Mouse (Mus musculus) limb, embryonic 13.5 days (tissue): ENCODE results near the gene Ctnna3. TPM values are rescaled to one million over a fixed set of nuclear protein-coding genes. Genes with fewer than 3 reads are reported as not detected.
A peak's percentile ranks its signal among the peaks of the same experiment; 100 is the strongest.

Source experiments
- ATAC-seq: fragments of 200-750 bp; cut with Nextera tagmentation; 2 replicates; pipeline ENCODE4 v1.8.0; 2017; ENCODE audit warnings: low read depth, moderate number of reproducible peaks, moderate TSS enrichment; ENCODE audit not compliant: low FRiP score
- H3K27ac ChIP-seq: fragments of 300-500 bp; sonication (generic); 2 replicates; pipeline ENCODE4 v1.5.1; 2015; ENCODE audit warnings: inconsistent platforms, mild to moderate bottlenecking, moderate library complexity
- H3K27me3 ChIP-seq: fragments of 300-500 bp; sonication (generic); 2 replicates; pipeline ENCODE4 v1.6.1; 2015; ENCODE audit warnings: mild to moderate bottlenecking, inconsistent platforms
- H3K36me3 ChIP-seq: fragments of 300-500 bp; sonication (generic); 2 replicates; pipeline ENCODE4 v1.6.1; 2015; ENCODE audit warnings: inconsistent platforms, mild to moderate bottlenecking, moderate library complexity
- H3K4me1 ChIP-seq: fragments of 300-500 bp; sonication (generic); 2 replicates; pipeline ENCODE4 v1.6.1; 2015; ENCODE audit warnings: inconsistent platforms
- H3K4me2 ChIP-seq: fragments of 300-500 bp; sonication (generic); replicated peaks from 2 replicates; pipeline ENCODE4 v1.6.1; 2015; ENCODE audit warnings: inconsistent platforms, mild to moderate bottlenecking, moderate library complexity
- H3K4me3 ChIP-seq: fragments of 300-500 bp; sonication (generic); 2 replicates; pipeline ENCODE4 v1.5.1; 2015; ENCODE audit warnings: moderate library complexity, mild to moderate bottlenecking, inconsistent platforms
- H3K9ac ChIP-seq: fragments of 300-500 bp; sonication (generic); 2 replicates; pipeline ENCODE4 v1.6.1; 2015; ENCODE audit warnings: mild to moderate bottlenecking, inconsistent platforms
- H3K9me3 ChIP-seq: fragments of 300-500 bp; sonication (generic); 2 replicates; pipeline ENCODE4 v1.6.1; 2016; ENCODE audit warnings: inconsistent platforms
- WGBS: fragments of 180-500 bp; shearing (Covaris S2); methylation state at CpG from one replicate; pipeline ENCODE4 v1.1.7; 2015; 5-methylcytosine and 5-hydroxymethylcytosine counted together
- polyA plus RNA-seq: library from polyadenylated mRNA; unstranded; fragments of >200 nt; fragmentation: Nextera tagmentation; extraction: Ambion mirVana; gene quantifications from 2 replicates; pipeline ENCODE4 v1.2.1, GENCODE M21; 2015

Ctnna3 gene
- polyA plus RNA-seq, 1 experiment from 2014 or later: 0.75 TPM

- Histone ChIP-seq H3K27me3 (peaks cover 63% of the 10 kb centered on the region), H3K27ac (no peak overlapping the region), H3K36me3 (no peaks in the 10 kb centered on the region), H3K4me3 (no peak overlapping the region), H3K4me2 (peak overlapping the region; percentile 72), H3K9me3 (no peaks in the 10 kb centered on the region), H3K4me1 (peaks cover 14% of the 10 kb centered on the region), H3K9ac (no peak overlapping the region)
- ATAC-seq: no peak
- 23% methylated on average over 19 of the region's 19 CpGs for WGBS
Observed at GRCm38 (mm10) chr10:64088774-64089460, 659.0 kb downstream of the Ctnna3 start.

- peak; percentile 86 for ATAC-seq
- no peak within 1 kb of the TSS for H3K9ac ChIP-seq
Observed at GRCm38 (mm10) chr10:64089680-64090460, 660.0 kb downstream of the Ctnna3 start, which contains the start of gene Lrrtm3. Gene Lrrtm3, minus strand, starts transcription at chr10:64090277.

GRCm38 (mm10) chr10:64096532-64096931, 666.6 kb downstream of the Ctnna3 start:
- H3K4me2 ChIP-seq: no peak overlapping the region
- WGBS: 90% methylated on average over 1 of the region's 1 CpGs

More at GRCm38 (mm10) chr10:64089680-64090460, 660.0 kb downstream of the Ctnna3 start, which contains the start of gene Lrrtm3:
- H3K4me3 ChIP-seq: peak within 1 kb of the TSS; percentile 39
- peaks cover 14% of the 10 kb centered on the region for H3K4me1 ChIP-seq
- no peaks in the 10 kb centered on the region for H3K36me3 ChIP-seq
- H3K27me3 ChIP-seq: peaks cover 59% of the 10 kb centered on the region
- peak within 1 kb of the TSS; percentile 67 for H3K4me2 ChIP-seq
- H3K27ac ChIP-seq: no peak within 1 kb of the TSS
- WGBS: 3% methylated on average over 22 of the region's 22 CpGs
- H3K9me3 ChIP-seq: no peaks in the 10 kb centered on the region

GRCm38 (mm10) chr10:64115246-64115645, 685.3 kb downstream of the Ctnna3 start:
- Histone ChIP-seq H3K9me3 (no peaks in the 10 kb centered on the region), H3K27ac (no peak overlapping the region), H3K9ac (no peak overlapping the region), H3K4me2 (no peak overlapping the region), H3K4me3 (no peak overlapping the region), H3K4me1 (no peaks in the 10 kb centered on the region), H3K27me3 (no peaks in the 10 kb centered on the region), H3K36me3 (no peaks in the 10 kb centered on the region)
- no peak for ATAC-seq
- WGBS: 89% methylated on average over 11 of the region's 11 CpGs

More at GRCm38 (mm10) chr10:64096532-64096931, 666.6 kb downstream of the Ctnna3 start:
- no peak overlapping the region for H3K4me3 ChIP-seq
- no peak for ATAC-seq
- no peaks in the 10 kb centered on the region for H3K4me1 ChIP-seq
- no peak overlapping the region for H3K9ac ChIP-seq
- no peaks in the 10 kb centered on the region for H3K36me3 ChIP-seq
- no peaks in the 10 kb centered on the region for H3K9me3 ChIP-seq
- H3K27ac ChIP-seq: no peak overlapping the region
- peaks cover under 1% of the 10 kb centered on the region; the same call in 1 of the 2 replicates for H3K27me3 ChIP-seq

- no peak overlapping the region for H3K27ac ChIP-seq
- H3K36me3 ChIP-seq: no peaks in the 10 kb centered on the region
- ATAC-seq: no peak
- H3K4me2 ChIP-seq: no peak overlapping the region
- H3K27me3 ChIP-seq: no peaks in the 10 kb centered on the region
- no peaks in the 10 kb centered on the region for H3K4me1 ChIP-seq
- no peak overlapping the region for H3K9ac ChIP-seq
- H3K4me3 ChIP-seq: no peak overlapping the region
- H3K9me3 ChIP-seq: no peaks in the 10 kb centered on the region
- 78% methylated on average over 3 of the region's 3 CpGs for WGBS
Observed at GRCm38 (mm10) chr10:64118833-64119232, 688.9 kb downstream of the Ctnna3 start.

- no peaks in the 10 kb centered on the region for H3K36me3 ChIP-seq
- no peaks in the 10 kb centered on the region for H3K4me1 ChIP-seq
- H3K27me3 ChIP-seq: no peaks in the 10 kb centered on the region
- no peak overlapping the region for H3K4me3 ChIP-seq
- H3K9ac ChIP-seq: no peak overlapping the region
- 88% methylated on average over 15 of the region's 15 CpGs for WGBS
- no peak overlapping the region for H3K4me2 ChIP-seq
- no peak overlapping the region for H3K27ac ChIP-seq
- H3K9me3 ChIP-seq: no peaks in the 10 kb centered on the region
- no peak for ATAC-seq
Observed at GRCm38 (mm10) chr10:64130397-64131150, 700.7 kb downstream of the Ctnna3 start.

GRCm38 (mm10) chr10:64133461-64133860, 703.6 kb downstream of the Ctnna3 start:
- H3K27me3 ChIP-seq: no peaks in the 10 kb centered on the region
- H3K27ac ChIP-seq: no peak overlapping the region
- ATAC-seq: no peak
- no peak overlapping the region for H3K9ac ChIP-seq
- 65% methylated on average over 3 of the region's 3 CpGs for WGBS
- no peak overlapping the region for H3K4me2 ChIP-seq
- H3K4me3 ChIP-seq: no peak overlapping the region
- H3K36me3 ChIP-seq: no peaks in the 10 kb centered on the region
- no peaks in the 10 kb centered on the region for H3K4me1 ChIP-seq
- no peaks in the 10 kb centered on the region for H3K9me3 ChIP-seq

- 55% methylated on average over 7 of the region's 7 CpGs for WGBS
- H3K9me3 ChIP-seq: no peaks in the 10 kb centered on the region
Observed at GRCm38 (mm10) chr10:64135481-64135880, 705.6 kb downstream of the Ctnna3 start.

GRCm38 (mm10) chr10:64146511-64146910, 716.6 kb downstream of the Ctnna3 start:
- Histone ChIP-seq H3K27ac (no peak overlapping the region), H3K9me3 (no peaks in the 10 kb centered on the region), H3K9ac (no peak overlapping the region), H3K27me3 (no peaks in the 10 kb centered on the region), H3K4me2 (no peak overlapping the region), H3K4me3 (no peak overlapping the region), H3K4me1 (no peaks in the 10 kb centered on the region), H3K36me3 (no peaks in the 10 kb centered on the region)
- 80% methylated on average over 3 of the region's 3 CpGs for WGBS
- ATAC-seq: no peak

More at GRCm38 (mm10) chr10:64135481-64135880, 705.6 kb downstream of the Ctnna3 start:
- H3K4me2 ChIP-seq: no peak overlapping the region
- no peaks in the 10 kb centered on the region for H3K4me1 ChIP-seq
- H3K27ac ChIP-seq: peak overlapping the region; percentile 28; the same call in 1 of the 2 replicates
- H3K27me3 ChIP-seq: no peaks in the 10 kb centered on the region
- peak; percentile 44; the same call in 1 of the 2 replicates for ATAC-seq
- H3K4me3 ChIP-seq: no peak overlapping the region
- H3K36me3 ChIP-seq: no peaks in the 10 kb centered on the region
- H3K9ac ChIP-seq: no peak overlapping the region

- ATAC-seq: no peak
- Histone ChIP-seq H3K9ac (no peak overlapping the region), H3K9me3 (no peaks in the 10 kb centered on the region), H3K27me3 (no peaks in the 10 kb centered on the region), H3K4me1 (no peaks in the 10 kb centered on the region), H3K27ac (no peak overlapping the region), H3K4me2 (no peak overlapping the region), H3K4me3 (no peak overlapping the region), H3K36me3 (no peaks in the 10 kb centered on the region)
- 90% methylated on average over 13 of the region's 13 CpGs for WGBS
Observed at GRCm38 (mm10) chr10:64181696-64182095, 751.8 kb downstream of the Ctnna3 start.

GRCm38 (mm10) chr10:64182731-64183130, 752.8 kb downstream of the Ctnna3 start:
- Histone ChIP-seq H3K9me3 (no peaks in the 10 kb centered on the region), H3K9ac (no peak overlapping the region), H3K27me3 (no peaks in the 10 kb centered on the region), H3K27ac (no peak overlapping the region), H3K4me3 (no peak overlapping the region), H3K36me3 (no peaks in the 10 kb centered on the region), H3K4me1 (no peaks in the 10 kb centered on the region), H3K4me2 (no peak overlapping the region)
- ATAC-seq: no peak
- WGBS: 67% methylated on average over 4 of the region's 4 CpGs

- H3K4me3 ChIP-seq: no peak overlapping the region
- H3K9ac ChIP-seq: no peak overlapping the region
- no peaks in the 10 kb centered on the region for H3K36me3 ChIP-seq
- H3K4me1 ChIP-seq: no peaks in the 10 kb centered on the region
- ATAC-seq: no peak
- no peaks in the 10 kb centered on the region for H3K27me3 ChIP-seq
- no peaks in the 10 kb centered on the region for H3K9me3 ChIP-seq
- WGBS: 92% methylated on average over 3 of the region's 3 CpGs
- H3K27ac ChIP-seq: no peak overlapping the region
- no peak overlapping the region for H3K4me2 ChIP-seq
Observed at GRCm38 (mm10) chr10:64188046-64188445, 758.1 kb downstream of the Ctnna3 start.
